Mouse (Mus musculus) right cerebral cortex, adult 2 months (tissue): Measurements from ENCODE around the gene Maz.
A peak's percentile ranks its signal among the peaks of the same experiment; 100 is the strongest.

Source experiments
- DNase-seq, 2 experiments: peaks; one replicate each; pipeline ENCODE4 v3.0.0; 2021 to 2022; ENCODE audit warnings: low spot score in 2 of 2

Maz gene

GRCm38 (mm10) chr7:127008239-127009019, 18.4 kb downstream of the Maz start:
- peak; percentile 74 to 79 for DNase-seq

GRCm38 (mm10) chr7:127007313-127008024, 19.4 kb downstream of the Maz start:
- DNase-seq, result no peak

- no peak for DNase-seq
Measured at GRCm38 (mm10) chr7:127004122-127004875, 22.5 kb downstream of the Maz start.

- no peak for DNase-seq
Measured at GRCm38 (mm10) chr7:127003620-127004019, 23.2 kb downstream of the Maz start.

GRCm38 (mm10) chr7:126999568-126999967, 27.3 kb downstream of the Maz start:
- no peak for DNase-seq

GRCm38 (mm10) chr7:126996449-126996848, 30.4 kb downstream of the Maz start:
- no peak for DNase-seq

GRCm38 (mm10) chr7:126988816-126989215, 38.0 kb downstream of the Maz start:
- DNase-seq, result no peak

GRCm38 (mm10) chr7:126986319-126986718, 40.5 kb downstream of the Maz start:
- peak in 1 of 2 experiments; percentile 41 for DNase-seq

- DNase-seq, result peak; percentile 51 to 52
Measured at GRCm38 (mm10) chr7:126984667-126985444, 42.0 kb downstream of the Maz start.

GRCm38 (mm10) chr7:126983113-126983512, 43.7 kb downstream of the Maz start:
- no peak for DNase-seq

GRCm38 (mm10) chr7:126982054-126982453, 44.8 kb downstream of the Maz start:
- no peak for DNase-seq

GRCm38 (mm10) chr7:126981601-126982000, 45.2 kb downstream of the Maz start:
- DNase-seq, result no peak

GRCm38 (mm10) chr7:126978841-126979240, 48.0 kb downstream of the Maz start:
- DNase-seq, result no peak

GRCm38 (mm10) chr7:126976878-126977459, 49.9 kb downstream of the Maz start:
- DNase-seq, result no peak

- DNase-seq, result peak; percentile 96 to 98
Measured at GRCm38 (mm10) chr7:126975950-126976866, 50.6 kb downstream of the Maz start, which contains the start of gene Cdiptos. Gene Cdiptos, minus strand, starts transcription at chr7:126976098.

- DNase-seq, result no peak
Measured at GRCm38 (mm10) chr7:126975893-126975949, 51.1 kb downstream of the Maz start, which contains the start of gene Cdipt. Gene Cdipt, plus strand, starts transcription at chr7:126975914.

GRCm38 (mm10) chr7:126975493-126975892, 51.3 kb downstream of the Maz start:
- no peak for DNase-seq
